Mouse (Mus musculus): ENCODE measurements at regions not wholly inside any gene's neighbourhood (a gene's known extent, or its start where the extent isn't known, plus 50 kb on each side); places are given as distances from the start of the nearest gene placed in this dataset.

GRCm38 (mm10) chr13:100899566-100899965 lies 66.3 kb upstream of the Slc30a5 start:
- Histone ChIP-seq H3K9me3 (ENCODE audit: low read length) (no peaks in the 10 kb centered on the region), H3K4me2 (replicated peaks; ENCODE audit: low read depth, low read length) (no peak overlapping the region), H3K27ac (ENCODE audit: low read length) (no peak overlapping the region), H3K4me3 (ENCODE audit: low read length) (no peak overlapping the region), H3K4me1 (ENCODE audit: insufficient read depth, low read length) (no peaks in the 10 kb centered on the region), H3K36me3 (ENCODE audit: insufficient read depth, low read length) (no peaks in the 10 kb centered on the region), H3K9ac (replicated peaks; ENCODE audit: low read length) (no peak overlapping the region), H3K27me3 (ENCODE audit: insufficient read depth, low read length) (no peaks in the 10 kb centered on the region)
- no peak for ATAC-seq (ENCODE audit: low FRiP score, low TSS enrichment)
- 82% methylated on average over 2 of the region's 2 CpGs for WGBS

- no peaks in the 10 kb centered on the region for H3K9me3 ChIP-seq (ENCODE audit: low read length)
- H3K4me1 ChIP-seq (ENCODE audit: insufficient read depth, low read length), result 0 out of 2 replicates have a peak, but pooled peaks cover 3% of the 10 kb centered on the region
- no peak for ATAC-seq (ENCODE audit: low FRiP score, low TSS enrichment)
- 91% methylated on average over 9 of the region's 9 CpGs for WGBS
- H3K9ac ChIP-seq (replicated peaks; ENCODE audit: low read length), result no peak overlapping the region
- H3K36me3 ChIP-seq (ENCODE audit: insufficient read depth, low read length), result no peaks in the 10 kb centered on the region
- no peak overlapping the region for H3K4me3 ChIP-seq (ENCODE audit: low read length)
- no peaks in the 10 kb centered on the region for H3K27me3 ChIP-seq (ENCODE audit: insufficient read depth, low read length)
- no peak overlapping the region for H3K4me2 ChIP-seq (replicated peaks; ENCODE audit: low read depth, low read length)
- no peak overlapping the region for H3K27ac ChIP-seq (ENCODE audit: low read length)
These were observed 60.6 kb upstream of the Slc30a5 start for GRCm38 (mm10) chr13:100893871-100894270.

- peak overlapping the region; percentile 31; the same call in 1 of the 2 replicates for H3K4me2 ChIP-seq (replicated peaks; ENCODE audit: low read depth, low read length)
- no peaks in the 10 kb centered on the region for H3K9me3 ChIP-seq (ENCODE audit: low read length)
- ATAC-seq (ENCODE audit: low FRiP score, low TSS enrichment), result no peak
- H3K27ac ChIP-seq (ENCODE audit: low read length), result no peak overlapping the region
- 47% methylated on average over 1 of the region's 1 CpGs for WGBS
- no peaks in the 10 kb centered on the region for H3K27me3 ChIP-seq (ENCODE audit: insufficient read depth, low read length)
- no peak overlapping the region for H3K4me3 ChIP-seq (ENCODE audit: low read length)
- no peak overlapping the region for H3K9ac ChIP-seq (replicated peaks; ENCODE audit: low read length)
- H3K4me1 ChIP-seq (ENCODE audit: insufficient read depth, low read length), result 0 out of 2 replicates have a peak, but pooled peaks cover 3% of the 10 kb centered on the region
- no peaks in the 10 kb centered on the region for H3K36me3 ChIP-seq (ENCODE audit: insufficient read depth, low read length)
These were observed 59.9 kb upstream of the Slc30a5 start for GRCm38 (mm10) chr13:100893096-100893495.

- Histone ChIP-seq H3K9ac (replicated peaks; ENCODE audit: low read length) (no peak overlapping the region), H3K9me3 (ENCODE audit: low read length) (no peaks in the 10 kb centered on the region), H3K4me1 (ENCODE audit: insufficient read depth, low read length) (0 out of 2 replicates have a peak, but pooled peaks cover 3% of the 10 kb centered on the region), H3K27ac (ENCODE audit: low read length) (no peak overlapping the region), H3K27me3 (ENCODE audit: insufficient read depth, low read length) (no peaks in the 10 kb centered on the region), H3K4me2 (replicated peaks; ENCODE audit: low read depth, low read length) (peak overlapping the region; percentile 31), H3K4me3 (ENCODE audit: low read length) (peak overlapping the region; percentile 11; the same call in 1 of the 2 replicates), H3K36me3 (ENCODE audit: insufficient read depth, low read length) (no peaks in the 10 kb centered on the region)
- no peak for ATAC-seq (ENCODE audit: low FRiP score, low TSS enrichment)
- 50% methylated on average over 13 of the region's 13 CpGs for WGBS
These were observed 59.4 kb upstream of the Slc30a5 start for GRCm38 (mm10) chr13:100892647-100893071.

- no peaks in the 10 kb centered on the region for H3K9me3 ChIP-seq (ENCODE audit: low read length)
- H3K4me3 ChIP-seq (ENCODE audit: low read length), result peak overlapping the region; percentile 11; the same call in 1 of the 2 replicates
- H3K9ac ChIP-seq (replicated peaks; ENCODE audit: low read length), result no peak overlapping the region
- no peak overlapping the region for H3K27ac ChIP-seq (ENCODE audit: low read length)
- peak overlapping the region; percentile 31 for H3K4me2 ChIP-seq (replicated peaks; ENCODE audit: low read depth, low read length)
- 17% methylated on average over 13 of the region's 13 CpGs for WGBS
- 0 out of 2 replicates have a peak, but pooled peaks cover 3% of the 10 kb centered on the region for H3K4me1 ChIP-seq (ENCODE audit: insufficient read depth, low read length)
- ATAC-seq (ENCODE audit: low FRiP score, low TSS enrichment), result no peak
- H3K36me3 ChIP-seq (ENCODE audit: insufficient read depth, low read length), result no peaks in the 10 kb centered on the region
- no peaks in the 10 kb centered on the region for H3K27me3 ChIP-seq (ENCODE audit: insufficient read depth, low read length)
These were observed 59.0 kb upstream of the Slc30a5 start for GRCm38 (mm10) chr13:100892204-100892603.

- no peak overlapping the region for H3K27ac ChIP-seq (ENCODE audit: low read length)
- 0 out of 2 replicates have a peak, but pooled peaks cover 3% of the 10 kb centered on the region for H3K4me1 ChIP-seq (ENCODE audit: insufficient read depth, low read length)
- no peaks in the 10 kb centered on the region for H3K9me3 ChIP-seq (ENCODE audit: low read length)
- no peak overlapping the region for H3K9ac ChIP-seq (replicated peaks; ENCODE audit: low read length)
- no peaks in the 10 kb centered on the region for H3K36me3 ChIP-seq (ENCODE audit: insufficient read depth, low read length)
- no peak for ATAC-seq (ENCODE audit: low FRiP score, low TSS enrichment)
- no peak overlapping the region for H3K4me2 ChIP-seq (replicated peaks; ENCODE audit: low read depth, low read length)
- no peaks in the 10 kb centered on the region for H3K27me3 ChIP-seq (ENCODE audit: insufficient read depth, low read length)
- H3K4me3 ChIP-seq (ENCODE audit: low read length), result no peak overlapping the region
- WGBS, result 77% methylated on average over 6 of the region's 6 CpGs
These were observed 57.2 kb upstream of the Slc30a5 start for GRCm38 (mm10) chr13:100890457-100890856.

GRCm38 (mm10) chr13:100888481-100888880 lies 55.3 kb upstream of the Slc30a5 start:
- Histone ChIP-seq H3K27ac (ENCODE audit: low read length) (no peak overlapping the region), H3K27me3 (ENCODE audit: insufficient read depth, low read length) (no peaks in the 10 kb centered on the region), H3K4me3 (ENCODE audit: low read length) (no peak overlapping the region), H3K4me1 (ENCODE audit: insufficient read depth, low read length) (0 out of 2 replicates have a peak, but pooled peaks cover 3% of the 10 kb centered on the region), H3K4me2 (replicated peaks; ENCODE audit: low read depth, low read length) (no peak overlapping the region), H3K9me3 (ENCODE audit: low read length) (no peaks in the 10 kb centered on the region), H3K36me3 (ENCODE audit: insufficient read depth, low read length) (no peaks in the 10 kb centered on the region), H3K9ac (replicated peaks; ENCODE audit: low read length) (no peak overlapping the region)
- no peak for ATAC-seq (ENCODE audit: low FRiP score, low TSS enrichment)
- WGBS, result 90% methylated on average over 5 of the region's 5 CpGs

- Histone ChIP-seq H3K9me3 (ENCODE audit: low read length) (no peaks in the 10 kb centered on the region), H3K27me3 (ENCODE audit: insufficient read depth, low read length) (no peaks in the 10 kb centered on the region), H3K4me2 (replicated peaks; ENCODE audit: low read depth, low read length) (no peak overlapping the region), H3K4me3 (ENCODE audit: low read length) (no peak overlapping the region), H3K4me1 (ENCODE audit: insufficient read depth, low read length) (peaks cover 9% of the 10 kb centered on the region), H3K36me3 (ENCODE audit: insufficient read depth, low read length) (no peaks in the 10 kb centered on the region), H3K27ac (ENCODE audit: low read length) (no peak overlapping the region), H3K9ac (replicated peaks; ENCODE audit: low read length) (no peak overlapping the region)
- no peak for ATAC-seq (ENCODE audit: low FRiP score, low TSS enrichment)
- 69% methylated on average over 8 of the region's 8 CpGs for WGBS
These were observed 50.5 kb upstream of the Slc30a5 start for GRCm38 (mm10) chr13:100883711-100884110.

All from kidney, embryonic 16.5 days (tissue).